Mouse (Mus musculus): ENCODE measurements around the gene Fyb2. TPM values are rescaled to one million over a fixed set of nuclear protein-coding genes. Genes with fewer than 3 reads are reported as not detected.

Gene Fyb2
- polyA plus RNA-seq, 2 experiments = 0.06 to 0.10 TPM

DNA sequence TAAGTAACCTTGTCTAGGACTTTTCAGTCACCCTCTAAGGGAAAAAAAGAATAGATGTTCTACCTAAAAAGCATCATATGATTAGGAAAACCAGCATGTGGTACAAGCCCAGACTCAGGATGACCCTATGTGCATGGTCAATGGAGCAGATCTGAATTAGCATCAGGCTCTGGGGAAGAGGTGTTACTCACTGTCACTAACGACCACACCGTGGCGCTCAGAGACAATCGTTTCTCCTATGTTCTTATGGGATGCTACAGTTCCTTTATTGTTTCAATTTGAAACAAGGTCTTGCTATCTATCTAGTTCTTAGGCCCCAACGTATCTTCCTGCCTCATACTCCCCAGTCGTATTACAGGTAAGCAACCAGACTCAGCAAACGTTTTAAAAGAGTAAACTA, 119.9 kb downstream of the Fyb2 start:
- DNase-seq (ENCODE audit: low read depth in 3 of 3, low spot score in 3 of 3) (no peak), ATAC-seq (ENCODE audit: insufficient read depth) (no peak)
- H3K4me2 ChIP-seq (ENCODE audit: low read depth) = no peak overlapping the region
- no peaks in the 10 kb centered on the region for H3K27me3 ChIP-seq (ENCODE audit: control insufficient read depth, insufficient read depth, low read length)
- WGBS (ENCODE audit: insufficient replicate concordance) = 47% methylated on average over 7 of the region's 7 CpGs
- TF ChIP-seq CTCF (IDR thresholded peaks at IDR 0.05; ENCODE audit: low read depth) (no peak), EP300 (IDR thresholded peaks at IDR 0.05; ENCODE audit: low read depth) (no peak)
- no peaks in the 10 kb centered on the region for H3K9me3 ChIP-seq (ENCODE audit: control insufficient read depth, low read length)
- no peak overlapping the region for H3K4me3 ChIP-seq (ENCODE audit: insufficient read depth in 1 of 2, low read depth in 2 of 2, low read length in 2 of 2)
- no peak overlapping the region for H3K27ac ChIP-seq
- H3K36me3 ChIP-seq (replicated peaks; ENCODE audit: control insufficient read depth, insufficient read depth, low read depth) = no peaks in the 10 kb centered on the region
- H3K4me1 ChIP-seq (replicated peaks; ENCODE audit: control insufficient read depth in 2 of 2, insufficient read depth in 2 of 2, low read length in 1 of 2) = no peaks in the 10 kb centered on the region
- no peak overlapping the region for H3K9ac ChIP-seq (replicated peaks)

DNA sequence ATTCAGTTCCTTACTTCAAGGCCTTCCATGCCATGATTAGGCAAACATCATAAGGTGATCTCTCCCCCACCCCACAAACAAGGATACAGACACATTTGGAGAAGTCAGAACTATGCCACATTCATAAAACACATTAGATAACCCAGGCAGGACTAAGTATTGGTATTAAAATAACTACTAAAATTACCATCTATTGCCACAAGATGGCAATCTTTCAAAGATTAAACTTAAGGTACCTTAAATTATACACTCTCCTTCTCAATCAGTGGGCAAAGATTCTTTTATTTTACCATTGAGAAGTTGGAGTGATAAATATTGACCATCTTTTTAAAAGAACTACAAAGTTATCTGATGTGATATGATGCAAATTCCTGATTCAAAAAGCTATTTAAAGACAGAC, 121.0 kb downstream of the Fyb2 start:
- DNase-seq (ENCODE audit: low read depth in 3 of 3, low spot score in 3 of 3) (no peak), ATAC-seq (ENCODE audit: insufficient read depth) (no peak)
- no peak overlapping the region for H3K4me3 ChIP-seq (ENCODE audit: insufficient read depth in 1 of 2, low read depth in 2 of 2, low read length in 2 of 2)
- H3K9me3 ChIP-seq (ENCODE audit: control insufficient read depth, low read length) = no peaks in the 10 kb centered on the region
- TF ChIP-seq EP300 (IDR thresholded peaks at IDR 0.05; ENCODE audit: low read depth) (no peak), CTCF (IDR thresholded peaks at IDR 0.05; ENCODE audit: low read depth) (no peak)
- no peaks in the 10 kb centered on the region for H3K27me3 ChIP-seq (ENCODE audit: control insufficient read depth, insufficient read depth, low read length)
- no peak overlapping the region for H3K4me2 ChIP-seq (ENCODE audit: low read depth)
- no peaks in the 10 kb centered on the region for H3K4me1 ChIP-seq (replicated peaks; ENCODE audit: control insufficient read depth in 2 of 2, insufficient read depth in 2 of 2, low read length in 1 of 2)
- no peaks in the 10 kb centered on the region for H3K36me3 ChIP-seq (replicated peaks; ENCODE audit: control insufficient read depth, insufficient read depth, low read depth)
- H3K9ac ChIP-seq (replicated peaks) = no peak overlapping the region
- no peak overlapping the region for H3K27ac ChIP-seq

DNA sequence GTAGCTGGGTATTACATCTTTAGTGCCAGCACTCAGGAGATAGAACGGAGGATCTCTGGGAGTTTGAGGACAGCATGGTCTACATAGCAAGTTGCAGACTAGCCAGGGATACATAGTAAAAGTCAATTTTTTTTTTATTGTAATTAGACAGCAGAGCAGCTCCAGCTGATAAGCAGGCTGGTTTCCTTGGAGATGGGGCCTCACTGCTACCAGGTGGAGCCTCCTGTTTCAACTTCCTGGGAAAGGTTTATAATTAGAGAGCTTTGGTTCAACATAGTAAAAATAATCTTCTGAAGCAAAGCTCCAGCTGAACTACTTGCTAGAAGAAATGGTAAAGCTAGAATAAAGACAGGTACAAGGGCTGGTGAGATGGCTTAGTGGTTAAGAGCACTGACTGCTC, 136.8 kb downstream of the Fyb2 start:
- no peak overlapping the region for H3K4me2 ChIP-seq (ENCODE audit: low read depth)
- no peaks in the 10 kb centered on the region for H3K4me1 ChIP-seq (replicated peaks; ENCODE audit: control insufficient read depth in 2 of 2, insufficient read depth in 2 of 2, low read length in 1 of 2)
- DNase-seq (ENCODE audit: low read depth in 3 of 3, low spot score in 3 of 3) (no peak), ATAC-seq (ENCODE audit: insufficient read depth) (no peak)
- TF ChIP-seq EP300 (IDR thresholded peaks at IDR 0.05; ENCODE audit: low read depth) (no peak), CTCF (IDR thresholded peaks at IDR 0.05; ENCODE audit: low read depth) (no peak)
- no peak overlapping the region for H3K4me3 ChIP-seq (ENCODE audit: insufficient read depth in 1 of 2, low read depth in 2 of 2, low read length in 2 of 2)
- 68% methylated on average over 1 of the region's 1 CpGs for WGBS (ENCODE audit: insufficient replicate concordance)
- no peaks in the 10 kb centered on the region for H3K36me3 ChIP-seq (replicated peaks; ENCODE audit: control insufficient read depth, insufficient read depth, low read depth)
- no peaks in the 10 kb centered on the region for H3K9me3 ChIP-seq (ENCODE audit: control insufficient read depth, low read length)
- no peak overlapping the region for H3K27ac ChIP-seq
- no peaks in the 10 kb centered on the region for H3K27me3 ChIP-seq (ENCODE audit: control insufficient read depth, insufficient read depth, low read length)
- H3K9ac ChIP-seq (replicated peaks) = no peak overlapping the region

DNA sequence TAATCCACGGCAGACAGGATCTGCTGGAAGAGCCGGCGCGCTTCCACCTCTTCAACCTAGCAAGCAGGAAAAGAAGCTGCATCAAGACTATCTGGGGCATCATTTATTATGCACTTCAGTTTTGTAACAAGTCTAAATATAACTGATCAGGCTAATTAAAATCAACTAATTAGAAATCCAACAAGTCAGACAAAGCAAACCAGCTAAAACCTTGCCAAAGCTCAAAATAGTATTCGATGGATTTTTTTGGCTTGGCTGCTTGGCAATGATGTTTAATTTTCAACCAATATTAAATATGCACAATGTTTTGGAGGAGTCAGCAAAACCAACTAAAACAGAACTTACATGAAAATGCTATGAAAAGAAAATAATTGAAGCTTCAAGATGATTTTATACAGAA, 138.0 kb downstream of the Fyb2 start:
- ATAC-seq (ENCODE audit: insufficient read depth) (no peak), DNase-seq (ENCODE audit: low read depth in 3 of 3, low spot score in 3 of 3) (no peak)
- Histone ChIP-seq H3K4me1 (replicated peaks; ENCODE audit: control insufficient read depth in 2 of 2, insufficient read depth in 2 of 2, low read length in 1 of 2) (no peaks in the 10 kb centered on the region), H3K27me3 (ENCODE audit: control insufficient read depth, insufficient read depth, low read length) (no peaks in the 10 kb centered on the region), H3K4me3 (ENCODE audit: insufficient read depth in 1 of 2, low read depth in 2 of 2, low read length in 2 of 2) (no peak overlapping the region), H3K36me3 (replicated peaks; ENCODE audit: control insufficient read depth, insufficient read depth, low read depth) (no peaks in the 10 kb centered on the region), H3K27ac (no peak overlapping the region), H3K9ac (replicated peaks) (no peak overlapping the region), H3K9me3 (ENCODE audit: control insufficient read depth, low read length) (no peaks in the 10 kb centered on the region), H3K4me2 (ENCODE audit: low read depth) (no peak overlapping the region)
- 86% methylated on average over 5 of the region's 5 CpGs for WGBS (ENCODE audit: insufficient replicate concordance)
- no peak for TF ChIP-seq EP300 (IDR thresholded peaks at IDR 0.05; ENCODE audit: low read depth)
- no peak for TF ChIP-seq CTCF (IDR thresholded peaks at IDR 0.05; ENCODE audit: low read depth)

Other genes starting within 250 kb of the Fyb2 start
- 16.5 and 21.8 TPM in 2 replicates for gene C8b, start 147.1 kb upstream of the Fyb2 start, polyA plus RNA-seq (2012; rRNA removed)
- gene C8b, start 147.1 kb upstream of the Fyb2 start, polyA plus RNA-seq (2014; fragmentation: Nextera tagmentation; extraction: Ambion mirVana) = 28.4 and 29.1 TPM in 2 replicates
- not detected in 2 replicates for gene Gm17662, start 56.1 kb upstream of the Fyb2 start, polyA plus RNA-seq (2012; rRNA removed)
- not detected in 2 replicates for gene Gm17662, start 56.1 kb upstream of the Fyb2 start, polyA plus RNA-seq (2014; fragmentation: Nextera tagmentation; extraction: Ambion mirVana)
- gene C8a, start 37.1 kb upstream of the Fyb2 start, polyA plus RNA-seq (2012; rRNA removed) = 6.5 and 12.4 TPM in 2 replicates
- 10.2 and 10.3 TPM in 2 replicates for gene C8a, start 37.1 kb upstream of the Fyb2 start, polyA plus RNA-seq (2014; fragmentation: Nextera tagmentation; extraction: Ambion mirVana)
- gene Prkaa2, start 196.4 kb downstream of the Fyb2 start, polyA plus RNA-seq (2012; rRNA removed) = 0.12 and 0.17 TPM in 2 replicates
- gene Prkaa2, start 196.4 kb downstream of the Fyb2 start, polyA plus RNA-seq (2014; fragmentation: Nextera tagmentation; extraction: Ambion mirVana) = 0.19 and 0.40 TPM in 2 replicates
- 5.6 and 5.7 TPM in 2 replicates for gene Plpp3, start 243.9 kb downstream of the Fyb2 start, polyA plus RNA-seq (2012; rRNA removed)
- gene Plpp3, start 243.9 kb downstream of the Fyb2 start, polyA plus RNA-seq (2014; fragmentation: Nextera tagmentation; extraction: Ambion mirVana) = 7.0 and 9.6 TPM in 2 replicates